Mouse (Mus musculus) embryo, embryonic 10 days (tissue): ENCODE data around the gene Itk.

Experiments used
- DNase-seq: peaks from one replicate; pipeline ENCODE4 v3.0.0-alpha.2; 2015; ENCODE audit warnings: low spot score

Gene Itk

GRCm38 (mm10) chr11:46276778-46277177, 112.5 kb downstream of the Itk start:
- peak; percentile 57 for DNase-seq

DNA sequence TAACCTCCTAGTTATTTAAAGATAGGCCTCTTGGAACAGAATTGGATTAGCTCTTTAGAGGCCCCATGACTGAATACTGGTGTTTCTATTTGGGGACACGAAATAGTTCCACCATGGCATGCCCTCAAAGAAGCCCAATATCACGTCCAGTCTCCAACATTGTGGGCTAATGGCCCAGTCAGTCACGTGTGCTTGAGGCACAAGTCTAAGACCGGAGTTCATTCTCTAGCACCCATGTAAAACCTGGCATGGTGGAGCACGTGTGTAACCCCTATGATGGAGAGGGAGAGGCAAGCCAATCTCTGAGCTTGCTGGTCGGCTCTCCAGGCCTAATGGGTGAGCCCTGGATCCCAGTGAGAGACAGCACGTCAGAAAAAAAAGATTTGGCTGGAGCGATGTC, 113.1 kb downstream of the Itk start:
- DNase-seq, result no peak

DNA sequence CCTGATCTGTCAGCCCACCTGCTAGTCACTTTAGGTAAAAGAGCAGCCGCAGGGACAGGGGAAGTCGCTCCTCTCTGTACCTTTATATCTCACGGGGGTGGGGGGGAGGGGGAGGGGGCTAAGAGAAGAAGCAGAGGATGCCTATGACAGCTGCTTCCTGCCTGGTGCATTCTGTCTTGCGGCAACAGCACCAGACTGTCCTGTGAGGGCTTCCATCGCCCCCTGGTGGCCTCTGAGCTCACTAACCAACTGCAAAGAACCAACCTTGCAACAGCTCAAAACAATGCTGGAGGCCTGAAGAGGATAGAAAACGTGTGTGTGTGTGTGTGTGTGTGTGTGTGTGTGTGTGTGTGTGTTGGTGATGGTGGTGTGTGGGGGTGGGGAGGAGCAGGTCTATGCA, 114.0 kb downstream of the Itk start:
- DNase-seq, result peak; percentile 87
